Mouse (Mus musculus): ENCODE measurements at regions not wholly inside any gene's neighbourhood (a gene's known extent, or its start where the extent isn't known, plus 50 kb on each side); places are given as distances from the start of the nearest gene placed in this dataset.

DNA sequence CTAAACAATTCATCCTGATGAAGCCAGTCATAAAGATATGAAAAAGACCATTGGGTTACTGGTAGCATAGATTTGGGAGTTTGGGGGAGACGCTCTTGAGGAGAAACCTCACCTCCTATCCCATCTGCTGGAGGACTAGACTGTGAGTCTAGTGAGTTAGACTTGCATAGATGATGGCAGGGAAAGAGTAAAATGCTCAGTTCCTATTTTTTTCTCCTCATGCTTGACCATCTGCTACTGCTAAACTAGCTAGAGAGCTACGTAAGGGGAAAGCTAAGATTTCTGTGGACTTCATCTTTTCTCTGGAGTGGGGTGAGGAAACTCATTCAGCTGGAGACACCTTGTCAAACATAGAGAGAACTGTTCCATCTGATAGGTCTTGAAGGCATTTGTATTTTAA, 118.4 kb upstream of the Gnao1 start:
- no peak for DNase-seq

- DNase-seq, result no peak
These were observed 117.9 kb upstream of the Gnao1 start for GRCm38 (mm10) chr8:93691826-93692225.

GRCm38 (mm10) chr8:93697206-93697605, 112.6 kb upstream of the Gnao1 start:
- no peak for DNase-seq

- DNase-seq, result no peak
These were observed 111.3 kb upstream of the Gnao1 start for GRCm38 (mm10) chr8:93698508-93698907.

DNA sequence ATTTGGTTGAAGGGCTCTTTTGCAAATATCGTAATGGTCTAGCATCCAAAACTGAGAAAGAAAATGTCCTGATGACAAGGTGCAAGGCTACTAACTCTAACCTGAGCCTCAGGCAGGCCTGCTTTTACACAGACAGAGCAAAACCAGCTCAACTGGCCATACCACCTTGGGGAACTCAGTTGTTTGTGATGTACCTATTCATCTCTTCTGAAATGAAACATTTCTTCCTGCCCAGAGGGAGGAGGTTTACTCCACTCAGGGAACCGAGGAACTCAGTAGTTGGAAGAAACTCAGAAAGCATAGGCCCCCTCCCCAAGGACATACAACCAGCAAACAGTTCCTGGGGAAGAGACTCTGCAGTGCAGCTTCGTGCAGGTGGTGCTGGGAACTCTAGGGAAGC, 108.4 kb upstream of the Gnao1 start:
- DNase-seq, result no peak

GRCm38 (mm10) chr8:93712066-93712706, 97.6 kb upstream of the Gnao1 start:
- DNase-seq, result no peak

DNA sequence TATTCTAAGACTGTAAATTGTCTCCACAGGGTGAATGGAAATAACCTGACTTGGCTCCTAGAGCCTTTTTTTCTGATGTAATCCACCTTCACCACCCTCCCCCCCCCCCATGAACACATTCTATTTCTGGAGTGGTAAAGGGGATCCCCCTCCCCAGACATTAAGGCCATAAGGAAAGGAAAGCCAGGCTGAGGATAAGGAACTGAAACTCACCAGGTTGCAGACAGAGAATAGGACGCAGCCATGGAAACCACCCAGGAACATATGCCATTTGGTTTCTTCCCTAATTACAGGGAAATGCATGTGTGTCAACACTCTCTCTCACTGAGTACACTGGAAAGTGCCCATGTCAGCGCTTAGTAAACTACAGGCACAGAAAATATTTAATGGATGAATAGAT, 96.5 kb upstream of the Gnao1 start:
- DNase-seq, result no peak

- no peak for DNase-seq
These were observed 84.8 kb upstream of the Gnao1 start for GRCm38 (mm10) chr8:93724896-93725489.

- DNase-seq, result no peak
These were observed 80.4 kb upstream of the Gnao1 start for GRCm38 (mm10) chr8:93729124-93729930.

DNA sequence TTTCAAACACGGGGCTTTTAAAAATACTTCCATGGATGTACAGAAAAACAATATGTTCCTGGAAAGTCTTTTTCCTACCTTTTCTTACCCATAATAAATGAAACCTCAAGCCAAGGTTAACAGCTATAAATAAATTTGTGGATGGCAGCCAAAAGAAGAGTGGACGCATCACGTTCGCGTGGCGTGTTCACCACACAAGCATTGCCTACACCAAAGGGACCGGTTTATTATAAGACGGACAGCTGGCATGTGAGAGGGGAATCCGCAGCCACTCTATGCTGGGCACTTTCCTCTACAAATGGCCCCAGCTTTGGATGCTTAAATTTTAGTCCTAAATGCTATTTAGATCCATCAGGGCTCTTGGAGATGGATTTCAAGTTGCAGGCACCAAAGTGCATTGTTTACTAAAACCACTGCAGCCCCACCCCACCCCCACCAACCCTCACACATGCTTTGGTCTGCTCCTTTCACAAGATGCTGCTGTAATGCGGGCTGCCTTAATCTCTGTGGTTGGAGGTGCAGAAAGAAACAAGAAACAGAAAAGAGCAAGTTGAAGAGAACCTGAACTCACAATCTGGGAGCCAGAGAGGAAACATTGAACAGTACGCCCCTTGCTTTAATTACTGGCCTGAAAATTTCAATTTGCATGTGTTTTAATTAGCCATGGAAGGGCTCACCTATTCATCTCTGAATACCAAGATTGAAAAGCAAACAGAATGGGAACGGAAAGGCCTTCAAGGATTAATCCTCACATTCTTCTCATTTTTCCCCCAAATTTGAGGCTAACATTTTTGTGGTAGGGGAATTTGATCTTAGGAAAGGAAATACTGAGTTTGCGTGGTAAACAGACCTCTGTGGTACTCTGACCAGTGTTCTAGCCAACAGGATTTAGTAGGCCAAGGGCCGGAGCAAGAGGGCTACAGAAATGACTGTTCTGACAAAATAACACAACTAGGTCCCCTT, 78.7 kb upstream of the Gnao1 start:
- no peak for DNase-seq

- no peak for DNase-seq
These were observed 74.9 kb upstream of the Gnao1 start for GRCm38 (mm10) chr8:93734818-93735217.

GRCm38 (mm10) chr8:93740281-93740680, 69.5 kb upstream of the Gnao1 start:
- no peak for DNase-seq

- DNase-seq, result no peak
These were observed 61.0 kb upstream of the Gnao1 start for GRCm38 (mm10) chr8:93748720-93749119.

GRCm38 (mm10) chr8:93750921-93751320, 58.8 kb upstream of the Gnao1 start:
- no peak for DNase-seq

DNA sequence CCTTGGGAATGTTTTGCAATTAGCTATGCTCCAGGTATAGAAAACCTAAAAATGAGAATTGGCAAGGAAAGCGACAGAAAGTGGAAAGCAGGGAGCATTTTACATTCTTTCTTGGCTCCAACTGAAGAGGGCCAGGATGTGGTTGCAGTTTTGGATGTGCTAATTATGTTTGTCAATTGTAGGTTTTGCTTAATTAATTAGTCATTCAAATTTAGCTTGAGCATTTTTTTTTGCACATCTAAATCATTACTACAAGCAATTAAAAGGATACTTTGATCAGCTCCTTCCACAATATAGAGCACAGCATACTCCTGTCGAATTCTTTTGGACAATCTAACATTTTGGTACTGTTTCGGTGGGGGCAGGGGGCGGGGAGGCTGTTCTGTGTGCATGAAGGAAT, 53.8 kb upstream of the Gnao1 start:
- DNase-seq, result no peak
